Mouse (Mus musculus) small intestine, adult 2 months (tissue): ENCODE measurements around the gene Vmn1r88. TPM values are rescaled to one million over a fixed set of nuclear protein-coding genes. Genes with fewer than 3 reads are reported as not detected.
"Not testable (repeated sequence)": the region's sequence is repeated elsewhere in the genome, so short reads cannot be mapped to it uniquely, and the experiment has no call there.

ENCODE experiments used
- H3K27ac ChIP-seq: fragments of 200-500 bp; 2 replicates; pipeline ENCODE4 v1.5.1; 2012; ENCODE audit warnings: low read depth, low read length, control low read depth, inconsistent platforms; ENCODE audit not compliant: insufficient read depth
- H3K27me3 ChIP-seq: fragments of 200-500 bp; 2 replicates; pipeline ENCODE4 v1.6.1; 2012; ENCODE audit warnings: mild to moderate bottlenecking, moderate library complexity, low read length, inconsistent platforms; ENCODE audit not compliant: control insufficient read depth, insufficient read depth
- H3K36me3 ChIP-seq: fragments of 200-500 bp; 2 replicates; pipeline ENCODE4 v1.6.1; 2012; ENCODE audit warnings: mild to moderate bottlenecking, low read length, control low read depth, inconsistent platforms; ENCODE audit not compliant: control insufficient read depth, insufficient read depth
- H3K4me1 ChIP-seq: fragments of 200-500 bp; 2 replicates; pipeline ENCODE4 v1.6.1; 2012; ENCODE audit warnings: low read length, inconsistent platforms, mixed read lengths; ENCODE audit not compliant: control insufficient read depth, insufficient read depth, insufficient read length
- H3K4me3 ChIP-seq: fragments of 200-500 bp; 2 replicates; pipeline ENCODE4 v1.5.1; 2012; ENCODE audit warnings: low read depth, mild to moderate bottlenecking, control low read depth, inconsistent platforms, low read length, moderate library complexity
- CTCF ChIP-seq: fragments of 200-500 bp; IDR thresholded peaks from 2 replicates; pipeline ENCODE4 v1.5.1; 2012; ENCODE audit warnings: low read depth, mild to moderate bottlenecking, control low read depth, inconsistent platforms, low read length, moderate library complexity, mixed read lengths; ENCODE audit not compliant: insufficient replicate concordance, insufficient read length; ENCODE audit errors: extremely low read depth
- POLR2A ChIP-seq: fragments of 200-500 bp; IDR thresholded peaks from 2 replicates; pipeline ENCODE4 v1.6.1; 2012; ENCODE audit warnings: low read depth, mild to moderate bottlenecking, control low read depth, inconsistent platforms, low read length, moderate library complexity
- WGBS: fragments of 180-500 bp; shearing (Covaris S2); methylation state at CpG from one replicate; pipeline ENCODE4 v1.1.7; 2018; 5-methylcytosine and 5-hydroxymethylcytosine counted together
- polyA plus RNA-seq: library from polyadenylated mRNA; depleted of rRNA; stranded (reverse); fragments of >200 nt; gene quantifications from 2 replicates; pipeline ENCODE4 v1.2.3, GENCODE M21; 2012; rRNA removed

Vmn1r88 gene
- not detected in 2 replicates for polyA plus RNA-seq

GRCm38 (mm10) chr7:13159268-13159667 is at the start of gene Vmn1r88:
Gene Vmn1r88 (plus strand): TSS chr7:13159568.
- H3K27me3 ChIP-seq, result no peaks in the 10 kb centered on the region

GRCm38 (mm10) chr7:13119817-13120216 is 39.6 kb upstream of the Vmn1r88 start, which contains the start of gene Vmn1r86:
Gene Vmn1r86 (minus strand): TSS chr7:13119917.
- Histone ChIP-seq H3K27ac (no peak within 1 kb of the TSS), H3K27me3 (no peaks in the 10 kb centered on the region), H3K36me3 (no peaks in the 10 kb centered on the region), H3K4me1 (no peaks in the 10 kb centered on the region), H3K4me3 (no peak within 1 kb of the TSS)
- TF ChIP-seq POLR2A (no peak), CTCF (no peak)

More at GRCm38 (mm10) chr7:13159268-13159667, at the start of gene Vmn1r88:
- Histone ChIP-seq H3K4me1 (no peaks in the 10 kb centered on the region), H3K36me3 (no peaks in the 10 kb centered on the region), H3K4me3 (no peak within 1 kb of the TSS), H3K27ac (no peak within 1 kb of the TSS)
- TF ChIP-seq CTCF (no peak), POLR2A (no peak)

GRCm38 (mm10) chr7:13123554-13124153 is 35.7 kb upstream of the Vmn1r88 start:
- H3K27me3 ChIP-seq, H3K4me3 ChIP-seq, H3K36me3 ChIP-seq, H3K4me1 ChIP-seq, H3K27ac ChIP-seq: not testable (repeated sequence)
- 3% methylated on average over 21 of the region's 34 CpGs for WGBS

GRCm38 (mm10) chr7:13131856-13132255 is 27.5 kb upstream of the Vmn1r88 start:
- Histone ChIP-seq H3K4me3 (no peak overlapping the region), H3K4me1 (no peaks in the 10 kb centered on the region), H3K27me3 (no peaks in the 10 kb centered on the region), H3K36me3 (no peaks in the 10 kb centered on the region), H3K27ac (no peak overlapping the region)
- TF ChIP-seq POLR2A, result no peak
- no peak for TF ChIP-seq CTCF
- WGBS, result 90% methylated on average over 2 of the region's 2 CpGs

- Histone ChIP-seq H3K27ac (no peak overlapping the region), H3K4me3 (no peak overlapping the region), H3K36me3 (no peaks in the 10 kb centered on the region), H3K4me1 (no peaks in the 10 kb centered on the region), H3K27me3 (no peaks in the 10 kb centered on the region)
- no peak for TF ChIP-seq CTCF
- TF ChIP-seq POLR2A, result no peak
Measured at GRCm38 (mm10) chr7:13137340-13137739, 22.0 kb upstream of the Vmn1r88 start.

- H3K36me3 ChIP-seq, result no peaks in the 10 kb centered on the region
- no peak for TF ChIP-seq CTCF
- TF ChIP-seq POLR2A, result no peak
- 76% methylated on average over 1 of the region's 1 CpGs for WGBS
Measured at GRCm38 (mm10) chr7:13140057-13140456, 19.3 kb upstream of the Vmn1r88 start, which contains the start of gene Vmn1r87. Gene Vmn1r87 (minus strand): TSS chr7:13140157.

GRCm38 (mm10) chr7:13212720-13213119 is 53.4 kb downstream of the Vmn1r88 start, which contains the start of gene Vmn1r89:
Gene Vmn1r89 (plus strand): TSS chr7:13213020.
- H3K4me1 ChIP-seq, result no peaks in the 10 kb centered on the region
- H3K36me3 ChIP-seq, result no peaks in the 10 kb centered on the region
- no peak within 1 kb of the TSS for H3K4me3 ChIP-seq
- TF ChIP-seq POLR2A (no peak), CTCF (no peak)
- H3K27me3 ChIP-seq, result no peaks in the 10 kb centered on the region
- H3K27ac ChIP-seq, result no peak within 1 kb of the TSS

More at GRCm38 (mm10) chr7:13140057-13140456, 19.3 kb upstream of the Vmn1r88 start, which contains the start of gene Vmn1r87:
- Histone ChIP-seq H3K27ac (no peak within 1 kb of the TSS), H3K27me3 (no peaks in the 10 kb centered on the region), H3K4me3 (no peak within 1 kb of the TSS), H3K4me1 (no peaks in the 10 kb centered on the region)

Other genes starting within 250 kb of the Vmn1r88 start
- 1,663 and 2,242 TPM in 2 replicates for gene Rps5, start 237.3 kb upstream of the Vmn1r88 start, polyA plus RNA-seq
- gene Rnf225, start 232.2 kb upstream of the Vmn1r88 start, polyA plus RNA-seq, result 0.22 and 0.41 TPM in 2 replicates
- gene Zfp324, start 193.7 kb upstream of the Vmn1r88 start, polyA plus RNA-seq, result 3.1 and 3.5 TPM in 2 replicates
- 1.2 and 1.8 TPM in 2 replicates for gene Zfp446, start 181.7 kb upstream of the Vmn1r88 start, polyA plus RNA-seq
- gene Slc27a5, start 161.4 kb upstream of the Vmn1r88 start, polyA plus RNA-seq, result 0.19 TPM in 1 of 2 replicates, not detected in the other
- gene Trim28, start 160.5 kb upstream of the Vmn1r88 start, polyA plus RNA-seq, result 101 and 195 TPM in 2 replicates
- 22.1 and 46.2 TPM in 2 replicates for gene Zbtb45, start 149.5 kb upstream of the Vmn1r88 start, polyA plus RNA-seq
- 58.3 and 102 TPM in 2 replicates for gene Chmp2a, start 124.8 kb upstream of the Vmn1r88 start, polyA plus RNA-seq
- gene Ube2m, start 121.3 kb upstream of the Vmn1r88 start, polyA plus RNA-seq, result 56.0 and 93.7 TPM in 2 replicates
- 0.66 and 0.95 TPM in 2 replicates for gene Mzf1, start 104.8 kb upstream of the Vmn1r88 start, polyA plus RNA-seq
- not detected in 2 replicates for gene Vmn1r85, start 64.4 kb upstream of the Vmn1r88 start, polyA plus RNA-seq
- not detected in 2 replicates for gene Vmn1r86, start 39.7 kb upstream of the Vmn1r88 start, polyA plus RNA-seq
- gene Vmn1r87, start 19.4 kb upstream of the Vmn1r88 start, polyA plus RNA-seq, result not detected in 2 replicates
- gene Vmn1r89, start 53.5 kb downstream of the Vmn1r88 start, polyA plus RNA-seq, result not detected in 2 replicates
- 4.0 and 10.1 TPM in 2 replicates for gene Lig1, start 117.7 kb downstream of the Vmn1r88 start, polyA plus RNA-seq
- 1.7 and 2.4 TPM in 2 replicates for gene Zswim9, start 119.2 kb downstream of the Vmn1r88 start, polyA plus RNA-seq
- 0.61 and 4.5 TPM in 2 replicates for gene Pla2g4c, start 165.1 kb downstream of the Vmn1r88 start, polyA plus RNA-seq
- gene Cabp5, start 238.6 kb downstream of the Vmn1r88 start, polyA plus RNA-seq, result not detected in 2 replicates